Mouse (Mus musculus) embryonic fibroblast, embryonic 13.5 days (primary cell): ENCODE results near the gene Gm20388. TPM values are rescaled to one million over a fixed set of nuclear protein-coding genes. Genes with fewer than 3 reads are reported as not detected.

Source experiments
- H3K27ac ChIP-seq: 2 replicates; pipeline ENCODE4 v1.5.1; 2012; ENCODE audit warnings: low read length, control low read depth, inconsistent platforms; ENCODE audit not compliant: insufficient read depth
- H3K4me1 ChIP-seq: 2 replicates; pipeline ENCODE4 v1.6.1; 2011; ENCODE audit warnings: low read length; ENCODE audit not compliant: control insufficient read depth, insufficient read depth
- H3K4me3 ChIP-seq: 2 replicates; pipeline ENCODE4 v1.5.1; 2011; ENCODE audit warnings: mild to moderate bottlenecking, control low read depth, low read length; ENCODE audit not compliant: insufficient read depth
- CTCF ChIP-seq: IDR thresholded peaks from 2 replicates; pipeline ENCODE4 v1.5.1; 2011; ENCODE audit warnings: mild to moderate bottlenecking, control low read depth, low read length, moderate library complexity, borderline replicate concordance; ENCODE audit not compliant: insufficient read depth
- POLR2A ChIP-seq: IDR thresholded peaks from 2 replicates; pipeline ENCODE4 v1.6.1; 2011; ENCODE audit warnings: low read depth, mild to moderate bottlenecking, control low read depth, low read length, moderate library complexity
- polyA plus RNA-seq: library from polyadenylated mRNA; stranded (reverse); fragments of >200 nt; gene quantifications from 2 replicates; pipeline ENCODE4 v1.2.4, GENCODE M21; 2011; ENCODE audit warnings: low read depth; ENCODE audit not compliant: missing spikeins, insufficient read length

Gm20388 gene
- polyA plus RNA-seq, 1 experiment: 82.8 TPM

DNA sequence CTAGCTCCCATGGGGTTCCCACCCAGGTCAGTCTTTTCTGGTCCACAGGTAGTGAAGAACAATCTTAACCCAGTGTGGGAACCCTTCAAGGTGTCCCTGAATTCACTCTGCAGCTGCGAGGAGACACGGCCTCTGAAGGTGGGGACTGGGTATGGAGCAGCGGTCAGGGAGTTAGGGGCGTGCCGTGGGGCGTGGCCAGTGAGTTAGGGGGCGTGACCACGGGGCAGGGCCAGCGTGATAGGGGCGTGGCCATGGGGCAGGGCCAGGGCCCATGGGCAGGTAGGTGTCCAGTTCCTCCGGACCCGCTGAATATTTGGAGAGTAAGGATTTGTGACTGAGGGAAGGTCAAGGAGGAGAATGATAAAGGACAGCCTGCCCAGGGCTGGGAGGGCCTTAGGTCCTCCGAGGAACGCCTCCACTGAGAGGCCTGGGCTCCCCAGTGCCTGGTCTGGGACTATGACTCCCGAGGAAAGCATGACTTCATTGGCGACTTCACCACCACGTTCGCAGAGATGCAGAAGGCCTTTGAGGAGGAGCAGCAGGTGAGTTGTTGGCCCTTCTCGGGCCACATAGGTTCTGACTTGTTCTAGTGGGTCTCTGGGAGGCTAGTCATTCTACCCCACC lies 3215.7 kb downstream of the Gm20388 start:
- peaks cover 6% of the 10 kb centered on the region; the same call in 1 of the 2 replicates for H3K4me1 ChIP-seq
- H3K27ac ChIP-seq: no peak overlapping the region
- TF ChIP-seq POLR2A: no peak
- TF ChIP-seq CTCF: no peak
- no peak overlapping the region for H3K4me3 ChIP-seq

DNA sequence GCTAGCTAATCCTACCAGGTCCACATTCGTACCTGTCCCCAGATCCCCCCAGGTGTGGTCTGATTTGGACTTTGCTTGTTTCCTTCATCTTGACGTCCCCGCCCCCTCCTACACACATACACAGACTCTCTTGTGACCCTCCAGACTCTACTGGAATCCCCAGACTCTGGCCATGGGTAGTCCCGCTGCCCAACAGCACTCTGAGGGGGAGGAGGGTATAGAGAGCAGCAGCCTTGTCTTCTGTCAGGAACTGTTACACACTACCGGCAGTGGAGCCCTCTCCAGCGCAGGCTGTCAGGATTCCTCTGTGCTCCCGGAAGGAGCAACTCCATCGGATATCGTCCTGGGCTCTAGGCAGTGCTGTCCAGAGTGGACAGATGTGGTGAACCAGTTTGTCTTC lies 3220.4 kb downstream of the Gm20388 start:
- no peak for TF ChIP-seq CTCF
- TF ChIP-seq POLR2A: no peak
- Histone ChIP-seq H3K27ac (no peak overlapping the region), H3K4me3 (no peak overlapping the region), H3K4me1 (peaks cover 8% of the 10 kb centered on the region; the same call in 1 of the 2 replicates)

DNA sequence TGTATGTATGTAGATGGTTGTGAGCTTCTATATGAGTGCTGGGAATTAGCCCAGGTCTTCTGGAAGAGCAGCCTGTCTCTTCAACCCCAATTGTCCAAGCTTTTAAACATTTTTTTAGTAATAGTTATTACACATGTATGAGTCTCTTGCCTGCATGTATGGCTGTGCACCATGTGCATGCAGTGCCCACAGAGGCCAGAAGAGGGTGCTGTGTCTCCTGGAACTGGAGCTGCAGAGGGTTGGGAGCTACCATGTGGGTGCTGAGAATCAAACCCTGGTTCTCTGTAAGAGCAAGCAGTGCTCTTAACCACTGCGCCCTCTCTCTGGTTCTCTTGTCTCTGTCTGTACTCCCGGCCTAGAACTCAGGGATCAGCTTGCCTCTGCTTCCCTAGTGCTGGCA lies 3222.3 kb downstream of the Gm20388 start:
- no peak overlapping the region for H3K4me3 ChIP-seq
- H3K27ac ChIP-seq: no peak overlapping the region
- peaks cover 17% of the 10 kb centered on the region for H3K4me1 ChIP-seq
- TF ChIP-seq POLR2A: no peak
- TF ChIP-seq CTCF: no peak

DNA sequence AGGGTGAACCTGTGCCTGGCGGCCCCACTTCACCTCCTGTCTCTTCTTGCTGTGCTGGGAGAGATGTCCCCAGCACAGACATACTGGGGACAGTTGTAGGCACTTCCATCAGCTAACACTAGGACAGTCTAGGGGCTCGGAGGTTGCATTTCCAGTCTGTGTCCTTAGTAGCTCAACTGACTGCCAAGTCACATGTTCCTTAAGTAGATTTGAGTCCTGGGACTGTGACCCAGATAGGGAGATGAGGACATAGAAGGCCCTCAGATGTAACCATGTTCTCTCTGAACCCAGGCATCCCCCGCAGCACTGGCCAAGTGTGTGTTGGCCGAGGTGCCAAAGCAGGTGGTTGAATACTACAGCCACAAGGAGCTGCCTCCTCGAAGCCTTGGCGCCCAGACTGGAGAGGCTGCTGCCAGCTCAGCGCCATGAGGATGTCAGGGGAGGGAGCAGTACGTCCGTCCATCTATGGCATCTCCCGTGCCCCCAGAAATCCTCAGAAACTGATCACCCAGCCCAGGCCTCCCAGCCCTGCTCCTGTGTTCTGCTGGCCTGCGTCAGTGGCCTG lies 3223.6 kb downstream of the Gm20388 start:
- H3K27ac ChIP-seq: no peak overlapping the region
- H3K4me1 ChIP-seq: peaks cover 18% of the 10 kb centered on the region
- H3K4me3 ChIP-seq: no peak overlapping the region
- TF ChIP-seq CTCF: no peak
- TF ChIP-seq POLR2A: no peak

DNA sequence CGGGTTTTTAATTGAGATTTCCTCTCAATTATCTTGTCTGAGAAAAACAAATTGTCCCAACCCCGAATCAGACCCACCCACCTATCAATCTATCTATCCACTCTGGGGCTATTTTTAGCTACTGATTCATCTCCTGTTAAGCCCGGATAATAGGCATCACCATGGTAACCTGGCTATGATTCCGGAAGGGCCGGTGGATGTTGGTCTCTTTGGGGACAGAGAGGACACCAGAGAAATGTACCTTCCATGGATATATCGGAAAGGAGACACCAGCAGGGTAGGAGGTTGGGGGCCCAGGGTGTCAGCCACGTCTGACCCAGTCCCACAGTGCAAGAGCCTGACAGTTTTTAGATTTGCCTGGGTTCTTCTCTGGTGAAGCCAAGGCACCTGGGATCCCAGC lies 3224.8 kb downstream of the Gm20388 start:
- H3K4me1 ChIP-seq: peaks cover 18% of the 10 kb centered on the region
- no peak overlapping the region for H3K27ac ChIP-seq
- H3K4me3 ChIP-seq: no peak overlapping the region
- no peak for TF ChIP-seq POLR2A
- no peak for TF ChIP-seq CTCF

DNA sequence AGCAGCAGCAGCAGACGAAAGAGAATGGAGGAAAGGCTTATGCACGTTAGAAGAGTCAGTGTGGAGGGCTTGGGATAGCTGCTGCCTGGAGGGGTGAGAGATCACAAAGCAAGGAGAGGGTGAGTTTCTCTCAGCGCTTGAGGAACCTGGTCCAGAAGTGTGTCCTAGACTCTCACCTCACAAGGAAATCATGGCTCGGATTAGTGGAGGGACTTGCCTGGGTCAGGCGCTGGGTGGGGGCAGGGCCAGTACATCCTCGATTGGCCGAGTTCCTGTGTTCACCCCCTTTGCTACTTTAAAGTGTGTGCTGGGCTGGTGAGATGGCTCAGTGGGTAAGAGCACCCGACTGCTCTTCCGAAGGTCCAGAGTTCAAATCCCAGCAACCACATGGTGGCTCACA lies 3225.2 kb downstream of the Gm20388 start:
- Histone ChIP-seq H3K4me1 (peaks cover 18% of the 10 kb centered on the region), H3K4me3 (no peak overlapping the region), H3K27ac (no peak overlapping the region)
- TF ChIP-seq CTCF: no peak
- no peak for TF ChIP-seq POLR2A

DNA sequence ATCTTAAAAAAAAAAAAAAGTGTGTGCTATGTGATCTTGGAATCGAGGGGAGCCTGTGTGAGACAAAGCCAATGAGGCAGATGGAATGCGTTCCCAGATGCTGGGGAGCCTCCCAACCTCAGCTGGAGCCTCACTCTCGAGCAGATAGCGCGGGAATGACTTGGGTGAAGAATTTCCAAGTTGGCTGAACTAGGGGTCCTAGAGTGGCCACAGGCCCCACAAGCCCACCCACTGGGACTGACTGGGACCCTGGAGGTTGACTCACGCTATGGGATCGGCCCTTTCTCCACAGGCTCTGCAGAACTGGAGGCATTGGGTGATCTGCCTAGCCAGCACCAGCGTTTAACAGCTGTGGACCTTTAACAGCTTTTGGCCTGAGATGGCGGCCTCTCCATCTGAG lies 3225.6 kb downstream of the Gm20388 start:
- no peak overlapping the region for H3K27ac ChIP-seq

DNA sequence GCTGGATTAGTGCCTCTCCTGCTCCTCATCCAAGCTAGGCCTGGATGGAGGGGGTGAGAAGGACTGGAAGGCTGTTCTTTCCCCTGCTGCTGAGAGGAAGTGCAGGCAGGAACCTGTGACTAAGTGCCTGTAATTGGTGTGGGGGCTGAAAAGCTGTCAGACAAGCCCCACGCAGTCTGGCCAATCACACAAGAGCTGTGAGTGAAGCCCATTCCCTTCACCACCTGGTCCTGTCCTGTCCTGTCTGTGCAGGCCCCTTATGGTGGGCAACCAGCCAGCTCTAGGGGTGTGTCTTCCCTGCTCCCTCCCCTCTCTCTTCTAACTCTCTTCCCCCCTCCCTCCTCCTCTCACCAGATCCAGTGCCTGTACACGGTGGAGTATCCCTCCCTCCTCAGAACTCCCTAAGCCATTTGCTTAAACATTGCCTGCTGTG lies 3227.0 kb downstream of the Gm20388 start:
- Histone ChIP-seq H3K4me3 (no peak overlapping the region), H3K27ac (peak overlapping the region; percentile 70), H3K4me1 (peaks cover 21% of the 10 kb centered on the region)
- TF ChIP-seq POLR2A: peak; percentile 62
- no peak for TF ChIP-seq CTCF

More for the DNA sequence above, 3225.6 kb downstream of the Gm20388 start:
- H3K4me1 ChIP-seq: peaks cover 18% of the 10 kb centered on the region
- H3K4me3 ChIP-seq: no peak overlapping the region
- TF ChIP-seq CTCF (no peak), POLR2A (no peak)

DNA sequence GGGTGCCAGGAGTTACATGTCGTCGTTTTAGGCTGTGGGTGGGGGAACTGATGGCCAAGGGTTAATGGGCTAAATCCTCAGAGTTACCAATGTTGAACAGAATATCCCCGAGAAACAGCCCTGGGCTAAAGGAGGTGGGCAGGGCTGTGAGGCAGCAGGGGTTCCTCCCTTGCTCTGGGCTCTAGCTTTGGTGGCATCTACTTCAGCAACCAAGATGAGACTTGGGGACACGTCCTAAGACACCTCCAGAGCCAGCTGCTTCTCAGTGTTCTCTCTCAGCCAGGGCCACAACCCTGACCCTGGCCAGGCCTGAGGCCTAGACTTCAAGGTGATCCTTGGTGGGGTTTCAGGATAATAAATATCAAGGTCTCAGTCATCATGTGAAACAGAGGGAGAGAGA lies 3228.1 kb downstream of the Gm20388 start:
- no peak overlapping the region for H3K27ac ChIP-seq
- TF ChIP-seq POLR2A: no peak
- TF ChIP-seq CTCF: no peak
- no peak overlapping the region for H3K4me3 ChIP-seq
- H3K4me1 ChIP-seq: peaks cover 21% of the 10 kb centered on the region

DNA sequence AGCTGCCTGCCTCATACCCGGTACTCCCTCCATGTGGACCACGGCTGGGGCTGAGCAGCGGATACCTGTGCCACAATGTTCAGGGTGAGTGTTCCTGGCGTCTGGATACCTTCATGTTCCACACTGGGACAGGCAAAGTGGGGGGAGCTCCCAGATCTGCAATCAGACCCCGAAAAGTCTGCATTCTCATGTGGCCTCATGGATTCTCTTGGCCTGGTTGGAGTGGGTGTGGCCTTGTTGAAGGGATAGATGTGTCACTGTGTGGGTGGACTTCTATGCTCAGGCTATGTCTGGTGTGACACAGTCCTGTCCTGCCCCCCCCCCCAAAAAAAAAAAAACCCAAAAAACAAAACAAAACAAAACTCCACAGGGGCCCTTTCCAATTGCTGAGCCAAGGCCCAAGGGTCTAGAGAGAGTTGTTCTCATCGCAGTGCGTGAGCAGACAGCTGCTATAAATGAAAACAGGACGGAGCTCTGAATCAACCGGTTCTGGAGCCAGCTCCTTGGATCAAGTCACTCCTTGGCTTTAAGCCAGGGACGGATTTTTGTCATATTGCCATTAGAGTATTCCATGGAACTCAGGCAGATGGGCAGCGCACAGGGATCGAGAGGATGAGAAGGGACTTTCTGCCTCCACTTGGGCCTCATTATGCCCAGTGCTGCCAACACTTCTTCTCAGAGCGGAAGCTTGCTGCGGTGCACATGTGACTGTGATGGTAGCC lies 3231.3 kb downstream of the Gm20388 start:
- Histone ChIP-seq H3K27ac (peak overlapping the region; percentile 65), H3K4me3 (no peak overlapping the region), H3K4me1 (peaks cover 14% of the 10 kb centered on the region)
- TF ChIP-seq CTCF (no peak), POLR2A (no peak; the same call in 1 of the 2 replicates)
